Mouse (Mus musculus) embryonic fibroblast, embryonic 13.5 days (primary cell): ENCODE results near the gene Zfp146.
"Not testable (repeated sequence)": the region's sequence is repeated elsewhere in the genome, so short reads cannot be mapped to it uniquely, and the experiment has no call there.

Experiments used
- CTCF ChIP-seq: IDR thresholded peaks from 2 replicates; pipeline ENCODE4 v1.5.1; 2011; ENCODE audit warnings: mild to moderate bottlenecking, control low read depth, low read length, moderate library complexity, borderline replicate concordance; ENCODE audit not compliant: insufficient read depth
- POLR2A ChIP-seq: IDR thresholded peaks from 2 replicates; pipeline ENCODE4 v1.6.1; 2011; ENCODE audit warnings: low read depth, mild to moderate bottlenecking, control low read depth, low read length, moderate library complexity

- TF ChIP-seq CTCF, POLR2A: not testable (repeated sequence)
Measured at GRCm38 (mm10) chr7:30200661-30201060, 31.1 kb upstream of the Zfp146 start.
